In the genomic region with DNA sequence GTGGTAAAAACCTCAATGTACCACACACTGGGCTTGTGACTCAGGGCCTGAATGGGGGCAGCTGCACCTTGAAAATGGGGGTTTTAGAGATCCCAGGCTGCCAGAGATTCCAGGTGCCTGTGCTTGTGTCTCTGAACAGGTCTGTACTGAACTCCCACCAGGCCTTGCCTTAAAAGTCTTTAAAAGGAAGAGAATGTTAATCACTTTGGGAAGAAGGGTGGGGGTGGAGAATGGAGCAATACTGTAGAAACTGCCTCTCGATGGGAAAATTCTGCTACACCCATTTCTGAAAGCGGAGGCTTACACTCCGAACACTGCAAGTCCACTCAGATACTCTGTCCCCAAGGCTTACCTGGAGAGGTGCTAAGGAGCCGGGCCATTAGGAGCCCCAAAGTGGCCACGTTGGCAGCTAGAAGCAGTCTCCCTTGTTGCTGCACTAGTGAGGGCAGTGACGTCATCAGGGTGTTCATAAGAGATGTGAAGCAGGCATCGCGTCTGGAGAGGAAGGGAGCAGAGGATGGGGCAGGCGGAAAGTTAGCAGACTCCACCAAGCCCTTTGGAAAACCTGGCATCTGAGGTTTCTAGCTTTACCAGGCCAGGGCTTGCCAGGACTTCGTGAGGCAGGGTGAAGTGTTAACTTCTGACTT, we compare ENCODE assay signal across 20 mouse cellular contexts. TPM values are rescaled to one million over a fixed set of nuclear protein-coding genes. Genes with fewer than 3 reads are reported as not detected.
A peak's percentile ranks its signal among the peaks of the same experiment; 100 is the strongest.
DNase-seq lines count a peak whose midpoint lies in the region; ATAC-seq and TF ChIP-seq lines count a peak whose summit lies in the region.
"Had no signal": no experiment of that assay in that cellular context is flagged by ENCODE, and none has a peak within 500 bp of the region (broad histone marks: within the 10 kb centered on the region; RNA-seq: fewer than 3 reads in every experiment).

No protein-coding gene starts in this region.

- H3K4me2 ChIP-seq in forebrain, embryonic 11.5 days (ENCODE audit: low read depth, low read length, severe bottlenecking) = no peak overlapping the region
- H3K4me2 ChIP-seq in forebrain, embryonic 16.5 days (ENCODE audit: low read length) = no peak overlapping the region
- no peak overlapping the region for H3K4me2 ChIP-seq in limb, embryonic 12.5 days
- H3K4me2 ChIP-seq: heart, embryonic 12.5 days; hindbrain, embryonic 14.5 days had no signal

- no peak for ATAC-seq in forebrain, embryonic 11.5 days (replicated peaks; ENCODE audit: low FRiP score)
- ATAC-seq in forebrain, embryonic 16.5 days = no peak
- no peak for ATAC-seq in limb, embryonic 12.5 days (ENCODE audit: insufficient number of reproducible peaks, insufficient read depth, low FRiP score, low TSS enrichment, low read depth)

- H3K9ac ChIP-seq in forebrain, embryonic 11.5 days (ENCODE audit: low read length) = no peak overlapping the region
- no peak overlapping the region for H3K9ac ChIP-seq in forebrain, embryonic 16.5 days (replicated peaks; ENCODE audit: low read depth, low read length)
- no peak overlapping the region for H3K9ac ChIP-seq in limb, embryonic 12.5 days (replicated peaks)
- H3K9ac ChIP-seq: forebrain, postnatal 0 days; heart, embryonic 12.5 days; hindbrain, embryonic 14.5 days had no signal

- H3K4me3 ChIP-seq in forebrain, embryonic 11.5 days (ENCODE audit: low read depth, low read length) = no peak overlapping the region
- no peak overlapping the region for H3K4me3 ChIP-seq in forebrain, embryonic 16.5 days (replicated peaks; ENCODE audit: low read length)
- H3K4me3 ChIP-seq in layer of hippocampus, adult 2 months = peak overlapping the region; percentile 72; the same call in 1 of the 2 replicates
- no peak overlapping the region for H3K4me3 ChIP-seq in limb, embryonic 12.5 days (replicated peaks)
- H3K4me3 ChIP-seq in limb, embryonic 10.5 days = no peak overlapping the region
- H3K4me3 ChIP-seq: embryonic facial prominence, embryonic 10.5 days; heart, embryonic 12.5 days; hindbrain, embryonic 10.5 days had no signal

- no peak overlapping the region for H3K27ac ChIP-seq in forebrain, embryonic 11.5 days (ENCODE audit: low read depth, low read length)
- H3K27ac ChIP-seq in forebrain, embryonic 16.5 days (ENCODE audit: low read length) = no peak overlapping the region
- peak overlapping the region; percentile 97 for H3K27ac ChIP-seq in layer of hippocampus, adult 2 months
- peak overlapping the region; percentile 4; the same call in 1 of the 2 replicates for H3K27ac ChIP-seq in limb, embryonic 12.5 days
- H3K27ac ChIP-seq in limb, embryonic 10.5 days = no peak overlapping the region
- H3K27ac ChIP-seq: embryonic facial prominence, embryonic 10.5 days; hindbrain, embryonic 10.5 days; hindbrain, embryonic 14.5 days had no signal

- TF ChIP-seq CTCF in layer of hippocampus, adult 2 months (conservative IDR thresholded peaks at IDR 0.05) = no peak

- H3K36me3 ChIP-seq in forebrain, embryonic 11.5 days (ENCODE audit: control insufficient read depth, insufficient read depth, low read length) = no peaks in the 10 kb centered on the region; the same call in 1 of the 2 replicates
- peaks cover 19% of the 10 kb centered on the region for H3K36me3 ChIP-seq in forebrain, embryonic 16.5 days (ENCODE audit: control insufficient read depth, insufficient read depth)
- H3K36me3 ChIP-seq in limb, embryonic 12.5 days = peaks cover 66% of the 10 kb centered on the region
- peaks cover 71% of the 10 kb centered on the region for H3K36me3 ChIP-seq in limb, embryonic 10.5 days

- H3K27me3 ChIP-seq in forebrain, embryonic 11.5 days (ENCODE audit: control insufficient read depth, insufficient read depth, low read length) = peaks cover 2% of the 10 kb centered on the region; the same call in 1 of the 2 replicates
- H3K27me3 ChIP-seq in forebrain, embryonic 16.5 days (replicated peaks; ENCODE audit: control insufficient read depth, insufficient read depth, low read length) = no peaks in the 10 kb centered on the region
- H3K27me3 ChIP-seq in limb, embryonic 12.5 days = peaks cover 6% of the 10 kb centered on the region; the same call in 1 of the 2 replicates
- H3K27me3 ChIP-seq in limb, embryonic 10.5 days (ENCODE audit: low read depth, poor library complexity, severe bottlenecking) = no peaks in the 10 kb centered on the region
- H3K27me3 ChIP-seq: CH12.LX; heart, embryonic 12.5 days had no signal

- H3K9me3 ChIP-seq in forebrain, embryonic 11.5 days (ENCODE audit: control insufficient read depth, low read length) = no peaks in the 10 kb centered on the region
- H3K9me3 ChIP-seq in forebrain, embryonic 16.5 days (ENCODE audit: control insufficient read depth, low read length) = no peaks in the 10 kb centered on the region
- no peaks in the 10 kb centered on the region for H3K9me3 ChIP-seq in limb, embryonic 12.5 days
- H3K9me3 ChIP-seq in limb, embryonic 10.5 days (replicated peaks) = no peaks in the 10 kb centered on the region
- H3K9me3 ChIP-seq: embryonic facial prominence, embryonic 10.5 days; heart, embryonic 12.5 days; hindbrain, embryonic 10.5 days had no signal

- H3K4me1 ChIP-seq in forebrain, embryonic 11.5 days (replicated peaks; ENCODE audit: control insufficient read depth, insufficient read depth, low read length) = peaks cover 7% of the 10 kb centered on the region; the same call in 1 of the 2 replicates
- peaks cover 40% of the 10 kb centered on the region for H3K4me1 ChIP-seq in forebrain, embryonic 16.5 days (replicated peaks; ENCODE audit: control insufficient read depth, insufficient read depth, low read length)
- peaks cover 33% of the 10 kb centered on the region for H3K4me1 ChIP-seq in limb, embryonic 12.5 days (replicated peaks)
- H3K4me1 ChIP-seq in limb, embryonic 10.5 days = peaks cover 46% of the 10 kb centered on the region

- 86% methylated on average over 10 of the region's 10 CpGs for WGBS in forebrain, embryonic 11.5 days
- 73% methylated on average over 10 of the region's 10 CpGs for WGBS in forebrain, embryonic 16.5 days
- WGBS in limb, embryonic 12.5 days = 86% methylated on average over 10 of the region's 10 CpGs
- WGBS in limb, embryonic 10.5 days = 87% methylated on average over 10 of the region's 10 CpGs

- peak; percentile 45 for DNase-seq in forebrain, embryonic 11.5 days (ENCODE audit: low spot score)
- no peak for DNase-seq in layer of hippocampus, adult 2 months (ENCODE audit: low spot score in 2 of 2)
- DNase-seq in layer of hippocampus, adult 9-10 months (ENCODE audit: low spot score) = no peak
- DNase-seq in limb, embryonic 10.5 days (ENCODE audit: low spot score) = no peak
- DNase-seq in brain, adult 2 months (ENCODE audit: low read depth, low spot score) = peak; percentile 68
- DNase-seq: adrenal gland, adult 2 months; gastrocnemius, postnatal 14 days had no signal

RNA-seq across cellular contexts. Expression of gene Ncdn, which starts 6.9 kb away (rescaled TPM):
- polyA plus RNA-seq in forebrain, embryonic 11.5 days (2014; fragmentation: Nextera tagmentation; extraction: Ambion mirVana) = 37.3 and 39.7 TPM in 2 replicates
- polyA plus RNA-seq in forebrain, embryonic 16.5 days (2015; fragmentation: Nextera tagmentation; extraction: Ambion mirVana) = 120 and 129 TPM in 2 replicates
- 1,000 to 10,000 TPM; 1,998 to 2,007 TPM for total RNA-seq in layer of hippocampus, adult 2 months (2021)
- 33.5 and 35.8 TPM in 2 replicates for polyA plus RNA-seq in limb, embryonic 12.5 days (2016; fragmentation: Nextera tagmentation; extraction: Ambion mirVana)
- 37.7 and 41.3 TPM in 2 replicates for polyA plus RNA-seq in limb, embryonic 10.5 days (2016; fragmentation: Nextera tagmentation; extraction: Ambion mirVana)

RNA-seq across cellular contexts. Expression of gene AU040320, which starts 7.0 kb away (rescaled TPM):
- polyA plus RNA-seq in forebrain, embryonic 11.5 days (2014; fragmentation: Nextera tagmentation; extraction: Ambion mirVana) = 30.1 and 31.5 TPM in 2 replicates
- polyA plus RNA-seq in forebrain, embryonic 16.5 days (2015; fragmentation: Nextera tagmentation; extraction: Ambion mirVana) = 32.8 and 35.0 TPM in 2 replicates
- 10 to 100 TPM; 68.7 to 72.4 TPM for total RNA-seq in layer of hippocampus, adult 2 months (2021)
- 15.7 and 17.4 TPM in 2 replicates for polyA plus RNA-seq in limb, embryonic 12.5 days (2016; fragmentation: Nextera tagmentation; extraction: Ambion mirVana)
- 18.7 and 19.8 TPM in 2 replicates for polyA plus RNA-seq in limb, embryonic 10.5 days (2016; fragmentation: Nextera tagmentation; extraction: Ambion mirVana)

RNA-seq across cellular contexts. Expression of gene Tfap2e, which starts 10.3 kb away (rescaled TPM):
- 0.21 and 0.32 TPM in 2 replicates for polyA plus RNA-seq in forebrain, embryonic 11.5 days (2014; fragmentation: Nextera tagmentation; extraction: Ambion mirVana)
- polyA plus RNA-seq in forebrain, embryonic 16.5 days (2015; fragmentation: Nextera tagmentation; extraction: Ambion mirVana) = 0.34 and 0.75 TPM in 2 replicates
- under 1 TPM in 1 of 2 experiments, not detected in 1; 0.18 TPM for total RNA-seq in layer of hippocampus, adult 2 months (2021)
- not detected in 2 replicates for polyA plus RNA-seq in limb, embryonic 12.5 days (2016; fragmentation: Nextera tagmentation; extraction: Ambion mirVana)
- not detected in 2 replicates for polyA plus RNA-seq in limb, embryonic 10.5 days (2016; fragmentation: Nextera tagmentation; extraction: Ambion mirVana)
- total RNA-seq: adrenal gland, adult 2 months; adrenal gland, postnatal 25 days; CH12.LX; gastrocnemius, adult 18-20 months; gastrocnemius, postnatal 14 days; heart, postnatal 25 days had no signal
- polyA plus RNA-seq: adrenal gland, adult 2 months; embryonic facial prominence, embryonic 10.5 days; gonadal fat pad, adult 2 months; heart, embryonic 12.5 days; heart, embryonic 16.5 days had no signal

Comparison
In these comparisons a context has a peak if more than half of its experiments do, and no peak if none do; other contexts are left out.
1. H3K27ac ChIP-seq: peak in layer of hippocampus, adult 2 months (single experiment) and limb, embryonic 12.5 days (single experiment); none in forebrain, embryonic 11.5 days (single experiment), forebrain, embryonic 16.5 days (single experiment) and limb, embryonic 10.5 days (single experiment).
2. DNase-seq: peak in forebrain, embryonic 11.5 days (single experiment) and brain, adult 2 months (single experiment); none in layer of hippocampus, adult 2 months (0 of 2), layer of hippocampus, adult 9-10 months (single experiment) and limb, embryonic 10.5 days (single experiment).